Mouse (Mus musculus): ENCODE results near the gene Slc41a3.
"Not testable (repeated sequence)": the region's sequence is repeated elsewhere in the genome, so short reads cannot be mapped to it uniquely, and the experiment has no call there.

Gene Slc41a3

GRCm38 (mm10) chr6:90625207-90625994 is 20.9 kb downstream of the Slc41a3 start:
- DNase-seq: no peak

GRCm38 (mm10) chr6:90627556-90627955 is 23.0 kb downstream of the Slc41a3 start:
- DNase-seq: no peak

GRCm38 (mm10) chr6:90629506-90629905 is 25.0 kb downstream of the Slc41a3 start:
- no peak for DNase-seq

GRCm38 (mm10) chr6:90630427-90630826 is 25.9 kb downstream of the Slc41a3 start:
- no peak for DNase-seq

- DNase-seq: not testable (repeated sequence)
Measured at GRCm38 (mm10) chr6:90632526-90632925, 28.0 kb downstream of the Slc41a3 start.

GRCm38 (mm10) chr6:90635081-90635480 is 30.6 kb downstream of the Slc41a3 start:
- DNase-seq: no peak

- DNase-seq: no peak
Measured at GRCm38 (mm10) chr6:90635611-90636010, 31.1 kb downstream of the Slc41a3 start.

GRCm38 (mm10) chr6:90643057-90643456 is 38.5 kb downstream of the Slc41a3 start:
- DNase-seq: no peak

GRCm38 (mm10) chr6:90644965-90645364 is 40.4 kb downstream of the Slc41a3 start:
- no peak for DNase-seq

- DNase-seq: no peak
Measured at GRCm38 (mm10) chr6:90648391-90648790, 43.9 kb downstream of the Slc41a3 start.

GRCm38 (mm10) chr6:90649279-90649678 is 44.8 kb downstream of the Slc41a3 start:
- DNase-seq: no peak

GRCm38 (mm10) chr6:90650634-90651033 is 46.1 kb downstream of the Slc41a3 start:
- no peak for DNase-seq

- DNase-seq: peak; percentile 73 to 74
Measured at GRCm38 (mm10) chr6:90653736-90654135, 49.2 kb downstream of the Slc41a3 start.

- DNase-seq: peak in 1 of 2 experiments; percentile 45
Measured at GRCm38 (mm10) chr6:90656344-90656850, 51.9 kb downstream of the Slc41a3 start.

GRCm38 (mm10) chr6:90659913-90660312 is 55.4 kb downstream of the Slc41a3 start:
- DNase-seq: no peak

GRCm38 (mm10) chr6:90660398-90661028 is 56.0 kb downstream of the Slc41a3 start:
- DNase-seq: peak; percentile 16 to 22

GRCm38 (mm10) chr6:90661029-90661399 is 56.5 kb downstream of the Slc41a3 start:
- no peak for DNase-seq

GRCm38 (mm10) chr6:90662148-90662547 is 57.6 kb downstream of the Slc41a3 start:
- DNase-seq: no peak

GRCm38 (mm10) chr6:90663736-90664135 is 59.2 kb downstream of the Slc41a3 start:
- no peak for DNase-seq

GRCm38 (mm10) chr6:90668693-90669092 is 64.2 kb downstream of the Slc41a3 start:
- no peak for DNase-seq

- DNase-seq: no peak
Measured at GRCm38 (mm10) chr6:90678759-90679158, 74.2 kb downstream of the Slc41a3 start.

- no peak for DNase-seq
Measured at GRCm38 (mm10) chr6:90680401-90680800, 75.9 kb downstream of the Slc41a3 start.

- no peak for DNase-seq
Measured at GRCm38 (mm10) chr6:90683831-90684532, 79.5 kb downstream of the Slc41a3 start.
